Mouse (Mus musculus) liver, adult 2 months (tissue): ENCODE results near the gene Kif13a. TPM values are rescaled to one million over a fixed set of nuclear protein-coding genes. Genes with fewer than 3 reads are reported as not detected.
A peak's percentile ranks its signal among the peaks of the same experiment; 100 is the strongest.

Experiments used
- DNase-seq: peaks from one replicate; pipeline ENCODE4 v3.0.0-alpha.2; 2011; ENCODE audit warnings: low read depth, low spot score; ENCODE audit errors: extremely low read depth
- H3K27ac ChIP-seq: fragments of 200-500 bp; replicated peaks from 2 replicates; pipeline ENCODE4 v1.5.1; 2012; ENCODE audit warnings: low read depth, mild to moderate bottlenecking, control low read depth, inconsistent platforms, low read length; ENCODE audit not compliant: insufficient read depth
- H3K27me3 ChIP-seq: fragments of 200-500 bp; 2 replicates; pipeline ENCODE4 v1.6.1; 2012; ENCODE audit warnings: mild to moderate bottlenecking, moderate library complexity, low read length, inconsistent platforms; ENCODE audit not compliant: control insufficient read depth, insufficient read depth
- H3K36me3 ChIP-seq: fragments of 200-500 bp; 2 replicates; pipeline ENCODE4 v1.6.1; 2012; ENCODE audit warnings: low read length, inconsistent platforms; ENCODE audit not compliant: control insufficient read depth, insufficient read depth
- H3K4me1 ChIP-seq: fragments of 200-500 bp; 2 replicates; pipeline ENCODE4 v1.6.1; 2011; ENCODE audit warnings: low read length; ENCODE audit not compliant: control insufficient read depth, insufficient read depth
- H3K4me3 ChIP-seq: fragments of 200-500 bp; 2 replicates; pipeline ENCODE4 v1.5.1; 2011; ENCODE audit warnings: low read depth, mild to moderate bottlenecking, control low read depth, low read length, moderate library complexity; ENCODE audit not compliant: insufficient read depth
- H3K79me2 ChIP-seq: fragments of 200-500 bp; 2 replicates; pipeline ENCODE4 v1.6.1; 2012; ENCODE audit warnings: inconsistent platforms, mild to moderate bottlenecking, low read length, moderate library complexity; ENCODE audit not compliant: control insufficient read depth, insufficient read depth
- H3K9ac ChIP-seq: fragments of 200-500 bp; 2 replicates; pipeline ENCODE4 v1.6.1; 2012; ENCODE audit warnings: low read depth, mild to moderate bottlenecking, control low read depth, inconsistent platforms, low read length
- CTCF ChIP-seq: fragments of 200-500 bp; IDR thresholded peaks from 2 replicates; pipeline ENCODE4 v1.5.1; 2011; ENCODE audit warnings: low read depth, low read length, control low read depth
- POLR2A ChIP-seq: fragments of 200-500 bp; IDR thresholded peaks from 2 replicates; pipeline ENCODE4 v1.6.1; 2011; ENCODE audit warnings: low read length, control low read depth; ENCODE audit not compliant: insufficient read depth; ENCODE audit errors: extremely low read depth
- WGBS: fragments of 180-500 bp; shearing (Covaris S2); methylation state at CpG from one replicate; pipeline ENCODE4 v1.1.7; 2018; 5-methylcytosine and 5-hydroxymethylcytosine counted together
- polyA plus RNA-seq: library from polyadenylated mRNA; depleted of rRNA; stranded (reverse); fragments of >200 nt; gene quantifications from 2 replicates; pipeline ENCODE4 v1.2.3, GENCODE M21; 2012; rRNA removed
- total RNA-seq: library from RNA; depleted of rRNA; stranded (reverse); fragments of >200 nt; gene quantifications from 2 replicates; pipeline ENCODE4 v1.2.3, GENCODE M21; 2014; rRNA removed

Kif13a gene
- total RNA-seq (10.5 and 11.1 TPM in 2 replicates), polyA plus RNA-seq (6.6 TPM in 2 replicates)

DNA sequence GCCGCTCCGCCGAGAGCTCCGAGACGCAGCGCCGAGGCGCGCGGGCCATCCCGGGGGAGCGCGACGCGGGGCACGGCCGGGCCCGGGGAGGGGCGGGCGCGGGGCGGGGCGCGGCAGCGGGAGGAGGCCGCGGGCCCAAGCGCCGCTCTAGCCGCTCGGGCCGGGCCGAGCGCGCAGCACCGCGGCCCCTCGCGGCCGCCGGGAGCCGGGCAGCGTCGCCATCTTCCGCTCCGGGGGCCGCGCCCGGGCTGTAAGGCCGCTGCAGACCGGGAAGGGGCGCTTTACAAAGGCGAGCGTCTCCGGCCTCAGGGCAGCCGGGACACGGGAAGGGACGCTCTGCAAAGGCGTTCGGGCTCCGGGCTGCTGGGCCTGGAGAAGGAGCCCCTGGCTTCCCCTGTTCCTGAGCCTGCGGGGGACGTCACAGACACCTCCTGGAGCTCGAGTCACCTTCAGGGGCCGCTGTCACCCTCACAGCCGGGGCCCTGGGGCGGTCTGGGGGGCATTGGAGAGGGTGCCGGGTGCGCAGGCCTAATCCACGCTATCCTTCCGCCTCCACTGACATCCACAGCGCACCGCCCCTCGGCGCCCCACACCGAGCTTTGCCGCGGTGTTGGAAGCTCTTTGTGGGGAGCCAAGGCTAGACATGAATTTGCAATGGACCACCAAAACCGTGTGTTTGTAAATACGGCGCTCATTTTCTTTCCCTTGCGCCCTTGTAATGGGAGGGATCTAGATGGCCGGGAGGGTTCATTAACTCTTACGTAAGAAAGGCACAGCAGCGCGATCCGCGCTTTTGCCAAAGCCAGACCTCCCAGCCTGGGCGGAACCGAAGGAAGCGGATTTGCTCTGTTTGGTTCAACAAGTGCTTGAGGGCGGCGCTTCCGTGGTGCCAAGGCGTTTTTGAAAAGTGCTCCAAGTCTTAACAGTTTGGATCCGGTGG is at the start of gene Kif13a:
Gene Kif13a (minus strand): TSS at position 149 of the 940 bp plus-strand sequence.
- Histone ChIP-seq H3K4me1 (peaks cover 6% of the 10 kb centered on the region), H3K4me3 (peak within 1 kb of the TSS; percentile 90), H3K27me3 (no peaks in the 10 kb centered on the region), H3K27ac (peak within 1 kb of the TSS; percentile 88), H3K36me3 (no peaks in the 10 kb centered on the region), H3K79me2 (peaks cover 4% of the 10 kb centered on the region; the same call in 1 of the 2 replicates), H3K9ac (peak within 1 kb of the TSS; percentile 95)
- DNase-seq, result peak; percentile 96
- TF ChIP-seq POLR2A (peak; percentile 68), CTCF (peak; percentile 21; the same call in 1 of the 2 replicates)
- 12% methylated on average over 96 of the region's 96 CpGs for WGBS

DNA sequence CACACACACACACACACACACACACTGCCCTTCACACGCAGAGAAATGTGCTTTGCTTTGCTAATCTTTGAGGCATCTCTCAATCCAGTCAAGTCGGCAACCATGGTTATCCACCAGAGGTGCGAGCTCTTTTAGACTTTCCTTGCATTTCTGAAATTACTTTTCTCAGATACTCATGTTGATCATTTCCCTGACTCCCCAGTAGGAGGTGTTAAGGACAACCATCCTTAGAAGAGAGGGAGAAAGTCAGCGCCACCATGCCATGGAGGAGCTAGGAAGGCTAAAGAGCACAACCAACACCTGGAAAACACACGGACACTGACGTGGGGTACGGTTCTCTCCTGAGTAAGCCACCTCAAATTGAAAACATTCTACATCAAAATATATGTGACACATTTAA is 46.9 kb upstream of the Kif13a start:
- no peak for TF ChIP-seq POLR2A
- TF ChIP-seq CTCF, result no peak
- no peak overlapping the region for H3K4me3 ChIP-seq
- no peaks in the 10 kb centered on the region for H3K79me2 ChIP-seq
- H3K9ac ChIP-seq, result no peak overlapping the region
- H3K4me1 ChIP-seq, result peaks cover 2% of the 10 kb centered on the region; the same call in 1 of the 2 replicates
- 85% methylated on average over 7 of the region's 7 CpGs for WGBS
- H3K27ac ChIP-seq, result no peak overlapping the region
- H3K36me3 ChIP-seq, result no peaks in the 10 kb centered on the region
- H3K27me3 ChIP-seq, result no peaks in the 10 kb centered on the region
- no peak for DNase-seq

DNA sequence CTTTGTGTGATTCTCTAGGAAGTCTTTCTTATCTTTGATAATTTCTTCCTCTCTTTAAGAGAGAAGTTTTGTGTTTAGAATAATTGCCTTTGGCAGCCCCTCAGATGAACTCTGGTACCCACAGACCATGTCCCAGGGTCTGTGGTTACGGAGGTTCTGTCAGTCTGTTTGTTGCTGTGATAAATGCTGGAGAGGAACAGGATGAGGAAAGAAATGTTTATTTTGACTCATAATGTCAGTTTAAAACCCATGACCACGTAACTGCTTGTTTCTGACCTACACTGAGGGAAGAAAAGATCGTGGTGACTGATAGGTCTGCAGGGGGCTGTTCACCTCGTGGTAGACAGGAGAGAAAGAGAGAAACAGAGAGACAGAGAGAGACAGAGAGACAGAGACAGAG is 46.3 kb upstream of the Kif13a start:
- TF ChIP-seq POLR2A, result no peak
- TF ChIP-seq CTCF, result no peak
- no peaks in the 10 kb centered on the region for H3K79me2 ChIP-seq
- no peak overlapping the region for H3K9ac ChIP-seq
- peaks cover 2% of the 10 kb centered on the region; the same call in 1 of the 2 replicates for H3K4me1 ChIP-seq
- whole genome bisulfite sequencing, result 54% methylated on average over 4 of the region's 4 CpGs
- H3K4me3 ChIP-seq, result no peak overlapping the region
- no peaks in the 10 kb centered on the region for H3K36me3 ChIP-seq
- no peak for DNase-seq
- no peaks in the 10 kb centered on the region for H3K27me3 ChIP-seq
- H3K27ac ChIP-seq, result no peak overlapping the region

DNA sequence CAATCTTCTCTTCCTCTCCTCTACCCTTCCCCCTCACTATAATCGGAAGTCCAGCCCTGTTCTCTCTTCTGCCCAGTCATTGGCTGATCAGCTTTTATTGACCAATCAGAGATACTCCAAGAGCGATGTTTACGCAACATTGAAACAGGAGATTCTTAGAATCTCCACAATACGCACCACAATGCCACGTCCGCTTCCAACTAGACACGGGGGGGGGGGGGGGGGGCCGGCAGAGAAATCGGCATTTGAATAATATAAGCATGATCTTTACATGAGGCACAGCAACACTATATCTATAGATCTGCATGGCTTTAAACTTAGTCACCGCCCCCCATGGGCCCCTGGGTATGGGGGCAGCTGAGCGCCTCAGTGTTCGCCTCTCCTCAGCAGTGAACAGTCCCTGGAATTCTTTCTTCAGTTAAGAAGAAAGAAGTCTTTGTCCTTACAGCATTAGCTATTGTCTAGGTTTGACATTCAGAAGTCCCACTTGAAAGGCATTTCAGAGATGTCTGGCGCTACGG is 45.4 kb upstream of the Kif13a start:
- no peak for TF ChIP-seq CTCF
- TF ChIP-seq POLR2A, result no peak
- H3K27me3 ChIP-seq, result no peaks in the 10 kb centered on the region
- no peak overlapping the region for H3K4me3 ChIP-seq
- DNase-seq, result peak; percentile 8
- no peak overlapping the region for H3K9ac ChIP-seq
- H3K79me2 ChIP-seq, result no peaks in the 10 kb centered on the region
- H3K27ac ChIP-seq, result no peak overlapping the region
- WGBS, result 72% methylated on average over 14 of the region's 14 CpGs
- no peaks in the 10 kb centered on the region for H3K36me3 ChIP-seq
- H3K4me1 ChIP-seq, result peaks cover under 1% of the 10 kb centered on the region; the same call in 1 of the 2 replicates

DNA sequence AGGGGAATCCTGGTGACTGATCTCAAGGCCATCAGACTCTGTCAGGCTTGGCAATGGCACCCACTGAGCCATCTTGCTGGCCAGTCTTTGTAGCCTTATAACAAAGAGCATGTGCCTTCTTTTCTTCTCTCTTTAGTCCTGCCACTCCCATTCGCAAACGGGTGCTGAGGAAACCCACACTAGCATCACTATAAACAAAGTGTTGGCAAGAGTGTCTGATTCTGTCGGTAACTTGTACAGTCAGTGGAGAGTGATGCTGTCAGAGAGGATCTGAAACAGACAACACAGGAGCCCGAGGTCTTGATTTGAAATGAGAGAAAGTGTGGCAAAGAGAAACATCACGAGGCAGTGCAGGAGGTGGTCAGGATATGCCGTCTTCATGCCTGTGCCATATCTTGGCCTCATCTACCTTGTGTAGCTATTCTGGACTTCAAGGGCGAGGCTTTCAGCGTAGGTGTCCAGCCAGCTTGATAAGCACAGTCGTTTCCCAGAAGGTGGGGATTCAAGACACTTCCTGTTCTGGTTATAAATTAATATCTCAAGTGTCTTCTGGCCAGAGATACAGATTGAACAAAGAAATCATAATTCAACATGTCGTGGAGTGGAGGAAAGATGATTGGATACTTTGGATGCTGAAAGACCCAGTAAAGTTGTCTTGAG is 40.7 kb upstream of the Kif13a start:
- no peaks in the 10 kb centered on the region for H3K36me3 ChIP-seq
- no peaks in the 10 kb centered on the region for H3K4me1 ChIP-seq
- H3K27me3 ChIP-seq, result no peaks in the 10 kb centered on the region
- 71% methylated on average over 10 of the region's 10 CpGs for WGBS
- no peaks in the 10 kb centered on the region for H3K79me2 ChIP-seq
- no peak for DNase-seq
- H3K27ac ChIP-seq, result no peak overlapping the region
- TF ChIP-seq POLR2A, result no peak
- H3K4me3 ChIP-seq, result no peak overlapping the region
- no peak overlapping the region for H3K9ac ChIP-seq
